Mouse (Mus musculus): ENCODE data around the gene Drap1.

DNA sequence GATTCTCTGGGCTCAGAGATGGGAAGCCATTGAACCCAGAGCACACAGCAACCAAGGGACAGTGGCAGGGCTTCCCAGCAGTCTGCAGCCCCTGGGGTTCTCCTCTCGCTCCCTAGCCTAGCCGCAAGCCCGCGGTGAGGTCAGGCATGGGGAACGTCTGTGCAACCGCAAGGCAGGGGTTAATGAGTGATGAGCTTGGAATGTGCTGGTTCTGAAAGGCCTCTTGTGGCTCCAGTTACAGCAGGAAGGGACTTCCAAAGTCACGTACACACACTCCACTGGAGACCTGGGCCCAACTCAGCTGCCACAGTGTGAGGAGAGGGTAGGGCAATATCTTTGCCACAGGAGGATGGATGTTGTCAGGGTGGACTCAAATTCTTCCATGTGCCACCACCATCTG, 20.2 kb upstream of the Drap1 start:
- no peak for TF ChIP-seq HCFC1 (IDR thresholded peaks at IDR 0.05; ENCODE audit: borderline replicate concordance, insufficient read depth, low read length)
- no peak for TF ChIP-seq MAFK (IDR thresholded peaks at IDR 0.05; ENCODE audit: insufficient read depth, low read depth, low read length)
- TF ChIP-seq CHD2 (IDR thresholded peaks at IDR 0.05; ENCODE audit: low read depth, low read length) = no peak
- no peak for TF ChIP-seq ZC3H11A (IDR thresholded peaks at IDR 0.05; ENCODE audit: borderline replicate concordance, low read depth, low read length)
- no peak for TF ChIP-seq ZNF384 (IDR thresholded peaks at IDR 0.05; ENCODE audit: low read depth, low read length)

Measured in ES-E14 (cell line).